Mouse (Mus musculus): ENCODE measurements around the gene Ldb1. TPM values are rescaled to one million over a fixed set of nuclear protein-coding genes. Genes with fewer than 3 reads are reported as not detected.
A peak's percentile ranks its signal among the peaks of the same experiment; 100 is the strongest.

The Ldb1 gene
- polyA plus RNA-seq, 1 experiment from 2014 or later: 97.6 TPM

DNA sequence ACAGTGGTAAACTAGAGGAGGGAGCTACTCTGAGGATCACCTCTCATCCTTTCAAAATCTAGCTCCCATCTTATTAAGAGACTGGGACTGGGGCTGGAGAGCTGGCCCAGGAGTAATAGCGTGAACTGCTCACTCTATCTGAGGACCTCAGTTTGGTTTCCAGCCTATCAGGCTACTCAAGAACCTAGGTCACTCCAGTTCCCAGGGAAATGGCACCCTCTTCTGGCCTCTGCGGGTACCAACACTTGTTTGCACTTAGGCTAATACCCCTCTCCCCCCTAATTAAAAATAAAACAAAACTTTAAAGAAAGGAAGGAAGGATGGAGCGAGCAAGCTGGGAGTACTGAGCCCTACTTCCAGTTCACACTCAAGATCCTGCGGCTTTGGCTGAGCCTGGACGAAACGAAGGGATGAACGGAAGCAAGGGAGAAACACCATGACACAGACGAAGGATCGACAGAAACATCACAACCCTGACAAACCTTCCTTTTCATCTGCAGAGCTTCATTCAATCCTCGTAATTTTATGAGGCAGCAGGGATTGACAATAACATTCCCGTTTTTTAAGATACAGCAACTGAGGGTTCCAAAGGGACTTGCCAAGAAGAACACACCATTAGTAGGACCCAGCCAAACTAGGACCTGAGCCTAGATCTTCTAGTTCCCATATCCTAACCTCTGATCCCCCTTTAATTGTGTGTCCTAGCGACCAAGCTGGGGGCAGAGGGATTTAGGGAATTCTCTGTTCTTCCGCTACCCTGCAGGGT is 8.4 kb downstream of the Ldb1 start:
- peak overlapping the region; percentile 86 for H3K4me2 ChIP-seq (ENCODE audit: low read depth, severe bottlenecking)
- 80% methylated on average over 13 of the region's 13 CpGs for WGBS
- ATAC-seq (ENCODE audit: insufficient number of reproducible peaks, low FRiP score, low TSS enrichment, low read depth) (no peak), DNase-seq (ENCODE audit: low spot score) (no peak)
- peak overlapping the region; percentile 97; the same call in 1 of the 2 replicates for H3K9ac ChIP-seq (ENCODE audit: low read length)
- peak overlapping the region; percentile 97 for H3K4me3 ChIP-seq (ENCODE audit: low read depth, low read length)
- H3K36me3 ChIP-seq (ENCODE audit: control insufficient read depth, insufficient read depth, low read length): peaks cover 43% of the 10 kb centered on the region
- no peaks in the 10 kb centered on the region for H3K27me3 ChIP-seq (ENCODE audit: control insufficient read depth, insufficient read depth, low read length)
- no peaks in the 10 kb centered on the region for H3K9me3 ChIP-seq (ENCODE audit: control insufficient read depth, low read length)
- H3K4me1 ChIP-seq (ENCODE audit: control insufficient read depth, insufficient read depth, low read length): peaks cover 25% of the 10 kb centered on the region
- H3K27ac ChIP-seq (replicated peaks; ENCODE audit: low read depth, low read length): no peak overlapping the region

GRCm38 (mm10) chr19:46035971-46036370 is 9.0 kb downstream of the Ldb1 start:
- Histone ChIP-seq H3K4me1 (ENCODE audit: control insufficient read depth, insufficient read depth, low read length) (peaks cover 19% of the 10 kb centered on the region), H3K4me3 (ENCODE audit: low read depth, low read length) (no peak overlapping the region), H3K4me2 (ENCODE audit: low read depth, severe bottlenecking) (no peak overlapping the region), H3K27me3 (ENCODE audit: control insufficient read depth, insufficient read depth, low read length) (no peaks in the 10 kb centered on the region), H3K9me3 (ENCODE audit: control insufficient read depth, low read length) (no peaks in the 10 kb centered on the region), H3K9ac (ENCODE audit: low read length) (no peak overlapping the region), H3K36me3 (ENCODE audit: control insufficient read depth, insufficient read depth, low read length) (peaks cover 44% of the 10 kb centered on the region), H3K27ac (replicated peaks; ENCODE audit: low read depth, low read length) (no peak overlapping the region)
- WGBS: 92% methylated on average over 13 of the region's 13 CpGs
- DNase-seq (ENCODE audit: low spot score) (no peak), ATAC-seq (ENCODE audit: insufficient number of reproducible peaks, low FRiP score, low TSS enrichment, low read depth) (no peak)

- ATAC-seq (ENCODE audit: insufficient number of reproducible peaks, low FRiP score, low TSS enrichment, low read depth): no peak
- 93% methylated on average over 11 of the region's 11 CpGs for WGBS
- Histone ChIP-seq H3K4me3 (ENCODE audit: low read depth, low read length) (no peak overlapping the region), H3K9ac (ENCODE audit: low read length) (no peak overlapping the region), H3K4me2 (ENCODE audit: low read depth, severe bottlenecking) (no peak overlapping the region), H3K4me1 (ENCODE audit: control insufficient read depth, insufficient read depth, low read length) (peaks cover 11% of the 10 kb centered on the region), H3K27me3 (ENCODE audit: control insufficient read depth, insufficient read depth, low read length) (no peaks in the 10 kb centered on the region), H3K27ac (replicated peaks; ENCODE audit: low read depth, low read length) (no peak overlapping the region), H3K9me3 (ENCODE audit: control insufficient read depth, low read length) (no peaks in the 10 kb centered on the region), H3K36me3 (ENCODE audit: control insufficient read depth, insufficient read depth, low read length) (peaks cover 47% of the 10 kb centered on the region)
- DNase-seq (ENCODE audit: low spot score): no peak
These were observed 11.1 kb downstream of the Ldb1 start for GRCm38 (mm10) chr19:46033911-46034310.

- ATAC-seq (ENCODE audit: insufficient number of reproducible peaks, low FRiP score, low TSS enrichment, low read depth): no peak
- no peak overlapping the region for H3K4me2 ChIP-seq (ENCODE audit: low read depth, severe bottlenecking)
- H3K4me3 ChIP-seq (ENCODE audit: low read depth, low read length): no peak overlapping the region
- peaks cover 47% of the 10 kb centered on the region for H3K36me3 ChIP-seq (ENCODE audit: control insufficient read depth, insufficient read depth, low read length)
- H3K27ac ChIP-seq (replicated peaks; ENCODE audit: low read depth, low read length): no peak overlapping the region
- 84% methylated on average over 21 of the region's 26 CpGs for WGBS
- no peak for DNase-seq (ENCODE audit: low spot score)
- H3K27me3 ChIP-seq (ENCODE audit: control insufficient read depth, insufficient read depth, low read length): no peaks in the 10 kb centered on the region
- H3K9me3 ChIP-seq (ENCODE audit: control insufficient read depth, low read length): no peaks in the 10 kb centered on the region
- H3K9ac ChIP-seq (ENCODE audit: low read length): no peak overlapping the region
- H3K4me1 ChIP-seq (ENCODE audit: control insufficient read depth, insufficient read depth, low read length): peaks cover 10% of the 10 kb centered on the region
These were observed 12.1 kb downstream of the Ldb1 start for GRCm38 (mm10) chr19:46032731-46033510.

DNA sequence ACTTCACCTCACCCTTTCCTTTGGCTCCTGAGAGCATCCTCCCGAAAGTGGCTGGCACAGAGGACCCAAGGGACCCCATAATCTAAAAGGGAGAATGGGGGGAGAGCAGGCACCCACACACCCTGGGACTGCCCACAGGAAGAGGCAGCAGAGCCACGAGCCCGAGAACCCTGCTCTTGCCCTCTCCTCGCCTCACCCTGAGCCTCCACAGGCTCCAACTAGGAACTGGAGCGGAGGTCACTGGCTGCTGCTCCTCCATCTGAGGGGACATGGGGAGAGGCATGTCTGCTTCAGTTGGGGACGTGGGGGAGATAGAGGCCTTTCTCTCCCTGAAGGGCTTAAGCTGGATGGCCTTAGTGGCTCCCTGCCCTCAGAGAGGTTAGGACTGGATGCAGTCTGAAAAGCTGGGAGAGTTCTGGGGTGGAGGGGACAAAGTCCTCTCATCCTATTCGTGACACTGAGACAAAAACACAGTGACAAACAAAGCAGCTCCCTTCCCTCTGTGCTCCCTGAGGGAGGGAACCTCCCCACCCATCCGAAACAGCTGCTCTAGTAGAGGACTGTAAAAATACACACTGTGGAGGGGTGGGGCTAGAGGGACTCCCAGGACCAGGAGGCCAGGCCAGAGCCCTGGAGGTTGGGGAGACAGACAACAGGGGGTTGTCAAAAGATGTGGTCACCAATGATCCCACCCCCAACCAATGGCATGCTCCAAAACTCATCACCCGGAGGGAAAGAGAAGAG is 13.2 kb downstream of the Ldb1 start:
- Histone ChIP-seq H3K4me2 (ENCODE audit: low read depth, severe bottlenecking) (no peak overlapping the region), H3K27ac (replicated peaks; ENCODE audit: low read depth, low read length) (no peak overlapping the region), H3K9me3 (ENCODE audit: control insufficient read depth, low read length) (no peaks in the 10 kb centered on the region), H3K27me3 (ENCODE audit: control insufficient read depth, insufficient read depth, low read length) (no peaks in the 10 kb centered on the region), H3K9ac (ENCODE audit: low read length) (no peak overlapping the region), H3K36me3 (ENCODE audit: control insufficient read depth, insufficient read depth, low read length) (peaks cover 47% of the 10 kb centered on the region), H3K4me3 (ENCODE audit: low read depth, low read length) (no peak overlapping the region), H3K4me1 (ENCODE audit: control insufficient read depth, insufficient read depth, low read length) (no peaks in the 10 kb centered on the region; the same call in none of the 2 replicates)
- no peak for DNase-seq (ENCODE audit: low spot score)
- ATAC-seq (ENCODE audit: insufficient number of reproducible peaks, low FRiP score, low TSS enrichment, low read depth): no peak
- 83% methylated on average over 9 of the region's 9 CpGs for WGBS

DNA sequence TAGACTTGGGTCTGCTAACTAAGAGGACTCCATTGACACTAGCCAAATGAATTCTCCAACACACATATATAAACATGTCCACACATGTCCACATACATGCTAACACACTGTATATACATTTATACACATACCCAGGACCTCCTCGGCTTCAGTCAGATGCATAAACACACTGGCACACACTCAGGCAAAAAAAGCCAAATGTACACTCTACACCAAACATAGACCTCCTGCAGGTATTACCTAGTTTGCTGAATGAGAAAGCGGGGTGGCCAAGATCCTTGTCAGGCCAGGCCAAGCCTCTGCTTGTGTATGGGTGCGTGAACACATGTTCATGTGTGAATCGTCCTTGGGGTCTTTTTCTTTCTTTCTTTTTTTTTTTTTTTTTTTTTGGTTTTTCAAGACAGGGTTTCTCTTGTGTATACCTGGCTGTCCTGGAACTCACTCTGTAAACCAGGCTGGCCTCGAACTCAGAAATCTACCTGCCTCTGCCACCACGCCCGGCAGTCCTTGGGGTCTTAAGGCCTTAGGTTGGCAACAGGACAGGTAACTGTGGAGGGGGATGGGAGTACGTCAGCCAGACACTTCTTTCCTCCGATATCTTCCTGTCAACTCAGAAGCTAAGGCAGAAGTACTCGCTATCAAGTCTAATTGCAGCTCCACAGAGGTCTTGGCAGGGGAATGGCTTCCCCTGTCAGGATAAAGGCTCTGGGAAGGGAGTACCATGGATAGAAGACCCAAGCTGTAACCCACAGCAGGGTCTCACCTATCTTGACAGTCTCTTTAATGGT is 14.6 kb downstream of the Ldb1 start:
- Histone ChIP-seq H3K27ac (replicated peaks; ENCODE audit: low read depth, low read length) (no peak overlapping the region), H3K4me2 (ENCODE audit: low read depth, severe bottlenecking) (no peak overlapping the region), H3K27me3 (ENCODE audit: control insufficient read depth, insufficient read depth, low read length) (no peaks in the 10 kb centered on the region), H3K36me3 (ENCODE audit: control insufficient read depth, insufficient read depth, low read length) (peaks cover 37% of the 10 kb centered on the region), H3K4me1 (ENCODE audit: control insufficient read depth, insufficient read depth, low read length) (no peaks in the 10 kb centered on the region), H3K4me3 (ENCODE audit: low read depth, low read length) (no peak overlapping the region), H3K9ac (ENCODE audit: low read length) (no peak overlapping the region), H3K9me3 (ENCODE audit: control insufficient read depth, low read length) (no peaks in the 10 kb centered on the region)
- ATAC-seq (ENCODE audit: insufficient number of reproducible peaks, low FRiP score, low TSS enrichment, low read depth) (no peak), DNase-seq (ENCODE audit: low spot score) (no peak)
- WGBS: 95% methylated on average over 10 of the region's 10 CpGs

DNA sequence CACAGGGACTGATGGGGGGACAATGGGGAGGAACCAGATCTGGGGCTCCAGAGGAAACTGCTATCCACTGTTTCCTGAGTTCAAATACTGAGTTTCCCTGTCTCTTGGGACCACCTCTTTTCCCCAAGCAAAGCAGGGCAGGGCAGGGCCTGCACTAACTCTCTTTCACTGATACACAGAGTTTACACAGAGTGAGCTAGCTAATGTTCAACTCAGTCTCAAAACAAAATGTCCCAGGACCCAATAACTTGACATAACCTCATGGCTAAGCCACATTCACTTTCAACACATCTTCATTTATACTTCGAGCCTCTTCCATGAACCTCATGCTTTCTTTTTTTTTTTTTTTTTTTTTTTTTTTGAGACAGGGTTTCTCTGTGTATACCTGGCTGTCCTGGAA is 15.4 kb downstream of the Ldb1 start:
- no peaks in the 10 kb centered on the region for H3K27me3 ChIP-seq (ENCODE audit: control insufficient read depth, insufficient read depth, low read length)
- no peak overlapping the region for H3K9ac ChIP-seq (ENCODE audit: low read length)
- WGBS: 96% methylated on average over 1 of the region's 1 CpGs
- H3K4me3 ChIP-seq (ENCODE audit: low read depth, low read length): no peak overlapping the region
- DNase-seq (ENCODE audit: low spot score): no peak
- no peak overlapping the region for H3K4me2 ChIP-seq (ENCODE audit: low read depth, severe bottlenecking)
- H3K4me1 ChIP-seq (ENCODE audit: control insufficient read depth, insufficient read depth, low read length): no peaks in the 10 kb centered on the region
- no peaks in the 10 kb centered on the region for H3K9me3 ChIP-seq (ENCODE audit: control insufficient read depth, low read length)
- no peak overlapping the region for H3K27ac ChIP-seq (replicated peaks; ENCODE audit: low read depth, low read length)
- peaks cover 29% of the 10 kb centered on the region for H3K36me3 ChIP-seq (ENCODE audit: control insufficient read depth, insufficient read depth, low read length)
- ATAC-seq (ENCODE audit: insufficient number of reproducible peaks, low FRiP score, low TSS enrichment, low read depth): no peak
